Mouse (Mus musculus) naive thymus-derived CD4-positive, alpha-beta T cell, adult 2 months (primary cell): ENCODE results near the gene Pgbd5.
"Not testable (repeated sequence)": the region's sequence is repeated elsewhere in the genome, so short reads cannot be mapped to it uniquely, and the experiment has no call there.

Experiments used
- DNase-seq: peaks from one replicate; pipeline ENCODE4 v3.0.0-alpha.2; 2011; ENCODE audit warnings: low read depth

The Pgbd5 gene

DNA sequence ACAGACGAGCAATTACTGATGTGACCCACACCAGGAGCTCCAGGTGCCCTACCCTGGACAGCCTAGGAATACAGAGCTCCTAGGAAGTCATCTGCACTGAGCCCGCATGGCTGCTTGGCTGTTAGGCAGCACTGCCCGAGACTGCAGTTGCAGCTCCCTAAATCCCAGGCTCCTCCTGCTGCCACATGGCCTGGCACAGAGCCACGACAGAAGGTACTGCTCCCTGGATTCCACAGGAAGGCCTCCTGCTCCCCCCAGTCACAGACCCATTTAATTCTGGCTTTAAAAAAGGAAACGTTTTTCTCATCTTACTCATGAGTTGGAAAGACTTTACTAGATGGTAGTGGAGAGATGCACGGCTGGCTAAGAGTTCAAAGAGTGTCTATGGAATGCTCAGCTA lies 10.0 kb downstream of the Pgbd5 start:
- no peak for DNase-seq

DNA sequence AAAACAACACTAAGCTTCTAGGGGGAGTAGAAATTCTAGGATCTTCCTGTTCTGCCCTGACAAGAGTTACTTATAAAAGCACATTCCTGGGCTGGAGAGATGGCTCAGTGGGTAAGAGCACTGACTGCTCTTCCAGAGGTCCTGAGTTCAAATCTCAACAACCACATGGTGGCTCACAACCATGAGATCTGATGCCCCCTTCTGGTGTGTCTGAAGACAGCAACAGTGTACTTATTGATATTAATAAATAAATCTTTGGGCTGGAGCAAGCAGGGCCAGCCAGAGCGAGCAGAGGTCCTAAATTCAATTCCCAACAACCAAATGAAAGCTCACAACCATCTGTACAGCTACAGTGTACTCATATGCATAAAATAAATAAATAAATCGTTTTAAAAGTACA lies 10.7 kb downstream of the Pgbd5 start:
- not testable (repeated sequence) for DNase-seq

DNA sequence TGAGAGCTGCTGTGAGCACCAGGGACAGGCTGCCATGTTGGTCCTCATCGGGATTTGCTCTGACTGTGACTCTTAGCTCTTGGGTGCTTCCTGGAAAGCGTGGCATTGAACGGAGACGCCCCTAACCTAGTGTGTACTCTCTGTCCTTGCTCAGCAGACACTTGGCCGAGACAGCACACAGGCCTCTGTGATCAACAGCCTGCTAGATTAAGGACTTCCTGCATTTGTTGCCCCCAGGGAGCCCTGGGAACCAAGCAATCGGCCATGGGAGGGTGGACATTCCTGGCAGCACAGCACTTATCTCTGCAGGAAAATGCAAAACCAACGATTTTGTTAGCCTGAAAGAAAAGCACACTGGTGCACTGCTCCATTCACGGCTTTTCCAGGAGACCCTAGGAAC lies 18.0 kb downstream of the Pgbd5 start:
- DNase-seq: no peak

DNA sequence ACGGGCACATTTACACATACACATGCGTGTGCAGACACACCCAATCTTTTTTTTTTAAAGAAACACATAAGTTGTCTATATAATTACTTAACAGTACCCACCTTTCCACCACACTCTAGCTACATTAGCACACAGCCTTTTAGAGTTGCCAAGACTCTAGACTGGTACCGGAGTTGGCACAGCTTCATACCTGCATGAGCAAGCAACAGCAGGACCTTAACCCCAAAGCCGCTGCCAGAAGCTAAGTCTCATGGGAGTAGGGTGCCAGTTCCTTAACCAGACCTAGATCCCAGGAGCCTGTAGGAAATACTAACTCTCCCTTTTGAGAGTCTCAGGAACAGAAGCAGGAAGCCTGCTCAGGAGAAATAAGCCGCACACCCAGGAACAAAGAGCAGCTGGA lies 20.5 kb downstream of the Pgbd5 start:
- no peak for DNase-seq

DNA sequence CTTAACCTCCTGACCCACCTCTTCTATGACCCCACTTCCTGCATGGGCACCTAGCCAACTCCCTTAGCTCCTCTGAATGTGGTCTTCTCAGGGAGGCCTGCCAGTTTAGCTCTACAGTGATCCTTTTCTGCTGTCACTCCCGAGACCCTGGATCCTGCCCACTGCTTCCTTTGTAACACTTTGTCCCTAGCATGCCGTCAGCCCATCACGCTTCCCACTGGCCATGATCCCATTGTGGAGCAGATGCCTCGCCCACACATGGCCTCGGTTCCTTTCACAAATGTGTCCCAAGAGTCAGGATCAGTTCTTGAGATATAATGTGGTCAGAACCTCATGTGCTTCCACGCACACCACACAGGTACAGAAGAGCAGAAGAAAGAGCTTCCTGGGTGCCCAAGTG lies 21.3 kb downstream of the Pgbd5 start:
- DNase-seq: no peak

DNA sequence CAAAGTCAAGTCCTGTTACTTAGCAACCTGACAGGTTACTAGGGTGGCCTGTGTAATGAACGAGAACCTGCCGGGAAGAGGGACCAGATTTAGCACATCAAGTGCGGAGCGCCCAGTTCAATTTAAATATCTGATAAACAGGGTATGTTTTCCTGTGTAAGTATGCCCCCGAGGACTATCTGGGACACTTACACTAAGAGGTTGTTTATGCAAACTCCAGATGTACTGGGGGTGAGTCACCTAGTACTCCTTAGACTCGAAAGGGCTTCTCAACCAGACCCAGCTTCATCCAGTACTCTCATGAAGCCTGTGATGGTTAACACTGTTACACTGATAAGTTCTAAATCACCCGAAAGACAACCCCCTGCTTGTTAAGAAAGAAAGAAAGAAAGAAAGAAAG lies 22.8 kb downstream of the Pgbd5 start:
- no peak for DNase-seq

DNA sequence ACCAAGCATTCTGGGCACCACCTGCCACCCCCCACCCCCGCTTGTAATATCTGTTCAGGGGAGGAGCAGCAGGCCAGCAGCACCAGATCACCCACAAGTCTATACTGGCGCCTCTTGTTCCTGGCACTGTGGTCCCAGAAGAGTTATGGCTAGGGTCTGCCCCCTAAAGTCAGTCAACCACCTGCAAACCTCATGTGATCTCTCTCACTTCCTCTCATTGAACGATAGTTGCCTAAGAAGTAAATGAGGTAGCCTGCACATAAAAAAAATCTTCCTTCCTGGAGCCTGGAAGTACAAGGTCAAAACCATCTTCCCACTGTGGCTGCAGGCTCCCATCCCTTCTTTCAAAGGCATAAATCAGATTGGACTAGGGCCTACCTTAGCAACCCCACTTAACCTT lies 23.7 kb downstream of the Pgbd5 start:
- no peak for DNase-seq

DNA sequence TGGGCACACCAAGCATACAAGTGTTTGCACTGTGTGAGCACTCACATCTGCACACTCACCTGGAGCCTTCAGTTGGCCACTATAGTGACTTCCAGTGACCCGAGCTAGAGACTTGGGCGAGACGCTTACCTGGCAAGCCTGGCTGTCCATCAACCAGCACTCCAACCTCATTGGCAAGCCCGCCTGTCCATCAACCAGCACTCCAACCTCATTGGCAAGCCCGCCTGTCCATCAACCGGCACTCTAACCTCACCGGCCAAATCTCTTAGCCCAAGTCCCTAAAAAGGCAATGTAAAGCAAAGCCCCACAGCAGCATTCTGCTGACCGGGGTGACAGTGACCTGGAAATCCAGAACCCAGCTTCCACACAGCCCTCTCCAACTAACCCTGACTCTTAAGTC lies 24.5 kb downstream of the Pgbd5 start:
- no peak for DNase-seq

DNA sequence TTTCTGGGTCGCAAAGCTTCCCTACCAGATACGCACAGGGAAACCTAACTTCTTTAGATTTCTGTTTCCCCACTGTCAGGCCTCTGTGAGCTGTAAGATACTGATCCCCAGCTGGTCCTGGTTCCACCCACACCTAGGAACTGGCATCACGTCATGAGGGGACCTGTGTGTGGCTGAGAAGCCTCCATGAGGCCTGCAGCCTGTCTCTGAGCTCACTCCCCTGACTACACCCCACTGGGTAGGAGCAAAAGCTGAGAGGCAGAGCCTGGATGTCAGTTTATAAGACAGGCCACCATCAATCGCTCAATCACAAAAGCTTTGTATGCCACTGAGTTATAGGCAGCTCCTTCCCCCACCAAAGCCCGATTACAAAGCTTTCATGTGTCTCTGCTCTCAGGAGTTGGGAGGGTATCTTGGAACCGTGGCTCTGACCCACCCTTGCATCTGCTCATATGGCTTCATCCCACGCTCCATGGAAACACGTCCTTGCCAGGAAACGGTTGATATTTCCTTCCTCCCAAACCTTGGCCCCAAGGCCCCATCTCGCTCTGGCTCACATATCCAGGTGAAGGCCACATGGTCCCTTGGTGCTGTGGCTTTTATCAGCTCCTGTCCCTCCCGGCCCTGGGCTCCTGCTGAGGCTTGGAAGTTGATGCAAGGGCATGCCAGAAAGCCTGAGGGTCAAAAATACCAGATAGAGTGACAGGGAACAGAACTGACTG lies 26.1 kb downstream of the Pgbd5 start:
- no peak for DNase-seq

DNA sequence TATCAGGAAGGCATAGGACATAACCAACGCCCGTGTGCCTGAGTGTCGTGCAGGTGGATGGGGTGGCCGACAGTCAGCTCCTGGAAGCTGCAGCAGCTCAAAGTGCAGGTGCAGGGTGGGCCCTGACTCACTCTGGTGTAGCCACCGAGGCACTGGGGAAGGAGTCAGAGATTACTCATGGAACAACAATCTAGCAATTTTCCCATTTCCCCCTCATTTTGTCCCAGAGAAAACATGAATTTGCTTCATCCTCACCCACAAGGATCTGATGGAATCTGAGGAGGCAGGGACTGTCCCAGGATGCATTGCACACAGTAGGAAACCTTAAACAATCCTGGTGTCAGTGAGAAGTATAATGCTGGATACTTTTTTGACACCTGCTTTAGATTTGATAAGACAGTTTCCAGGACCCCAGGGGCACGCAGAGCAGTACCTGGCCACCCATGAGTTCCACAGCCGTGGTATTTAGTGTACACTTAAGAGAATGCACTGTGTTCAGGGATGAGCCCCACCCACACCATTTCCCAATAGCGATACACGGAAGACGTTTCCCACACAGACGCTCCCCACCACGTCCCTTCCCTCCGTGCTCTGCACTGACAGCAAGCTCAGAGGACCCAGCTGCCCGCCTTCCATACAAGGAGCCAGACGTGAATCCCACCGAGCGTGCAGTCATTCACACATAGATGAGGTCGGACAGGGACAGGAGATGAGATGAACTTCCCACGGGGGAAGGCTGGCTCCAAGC lies 26.8 kb downstream of the Pgbd5 start:
- no peak for DNase-seq

DNA sequence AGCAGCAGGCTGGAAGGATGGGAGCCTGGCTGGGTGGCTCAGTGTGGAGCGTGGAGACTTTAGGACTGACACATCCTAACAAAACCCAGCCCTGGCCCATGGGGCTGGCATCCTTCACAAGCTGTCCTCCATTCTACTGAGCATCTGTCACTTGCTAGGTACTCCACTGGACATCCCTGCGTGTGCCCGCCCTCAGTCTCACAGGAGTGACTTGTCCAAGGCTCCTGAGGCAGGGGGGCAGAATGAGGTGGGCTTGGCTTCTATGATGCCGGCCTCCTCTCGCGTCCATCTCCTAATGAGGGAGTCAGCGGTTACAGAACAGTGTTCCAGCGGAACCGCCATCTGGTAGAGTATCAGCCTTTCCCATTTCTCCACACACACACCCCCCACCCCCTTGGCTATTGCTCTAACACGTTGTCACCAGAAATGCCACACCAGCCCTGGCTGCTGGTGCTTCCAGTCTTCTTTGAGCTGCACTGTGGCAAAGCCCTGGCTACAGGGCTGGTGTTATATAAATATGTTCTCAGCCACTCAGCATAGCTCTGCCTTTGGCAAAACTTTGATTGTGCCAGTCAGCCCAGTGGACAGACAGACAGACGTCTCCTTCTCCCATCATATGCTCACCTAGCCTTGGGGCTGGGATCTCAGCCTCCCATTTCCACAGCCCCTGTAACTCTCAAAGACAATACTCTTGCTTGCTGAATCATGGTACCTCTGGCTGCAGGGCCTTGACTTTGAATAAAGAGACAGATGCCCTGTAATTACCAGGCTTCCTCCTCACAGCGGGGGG lies 34.8 kb downstream of the Pgbd5 start:
- no peak for DNase-seq

DNA sequence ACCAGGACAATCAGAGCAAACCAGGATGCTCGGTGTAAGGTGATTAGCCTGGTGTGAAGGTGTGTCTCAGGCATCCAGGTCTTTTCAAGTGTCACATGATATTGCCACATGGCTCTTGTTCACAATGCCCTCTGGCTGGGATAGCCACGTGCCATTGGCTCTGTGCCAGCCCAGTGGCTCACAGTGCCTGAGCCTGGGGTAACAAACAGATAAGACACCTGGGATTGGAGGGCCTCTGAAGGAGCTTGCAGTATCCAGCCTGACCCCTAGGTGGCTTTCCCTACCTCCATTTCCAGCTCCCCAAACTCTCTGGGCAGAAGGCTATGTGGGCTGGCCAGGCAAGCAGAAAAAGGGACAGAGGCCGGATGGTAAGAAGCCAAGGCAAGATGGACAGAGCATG lies 35.6 kb downstream of the Pgbd5 start:
- DNase-seq: peak; percentile 37

DNA sequence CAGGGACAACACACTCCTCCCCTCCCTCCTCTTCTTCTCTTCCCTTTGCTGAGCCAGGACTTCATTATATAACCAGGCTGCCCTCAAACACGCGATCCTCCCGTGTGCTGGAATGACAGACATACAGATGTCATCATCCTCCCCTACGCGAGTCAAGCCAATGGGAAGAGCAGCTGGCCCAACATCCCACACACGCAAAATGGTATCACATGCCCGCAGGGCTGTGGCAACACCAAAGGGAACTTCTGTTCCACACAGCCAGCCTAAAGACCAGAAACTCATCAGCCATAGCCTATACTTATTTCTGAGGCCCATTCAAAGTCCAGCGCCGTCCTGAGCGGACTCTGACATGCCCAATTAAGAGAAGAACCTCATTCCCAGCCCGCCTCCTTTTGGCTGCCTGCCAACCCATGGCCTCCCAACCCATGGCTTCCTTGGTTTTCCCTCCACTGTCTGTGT lies 40.0 kb downstream of the Pgbd5 start:
- no peak for DNase-seq

DNA sequence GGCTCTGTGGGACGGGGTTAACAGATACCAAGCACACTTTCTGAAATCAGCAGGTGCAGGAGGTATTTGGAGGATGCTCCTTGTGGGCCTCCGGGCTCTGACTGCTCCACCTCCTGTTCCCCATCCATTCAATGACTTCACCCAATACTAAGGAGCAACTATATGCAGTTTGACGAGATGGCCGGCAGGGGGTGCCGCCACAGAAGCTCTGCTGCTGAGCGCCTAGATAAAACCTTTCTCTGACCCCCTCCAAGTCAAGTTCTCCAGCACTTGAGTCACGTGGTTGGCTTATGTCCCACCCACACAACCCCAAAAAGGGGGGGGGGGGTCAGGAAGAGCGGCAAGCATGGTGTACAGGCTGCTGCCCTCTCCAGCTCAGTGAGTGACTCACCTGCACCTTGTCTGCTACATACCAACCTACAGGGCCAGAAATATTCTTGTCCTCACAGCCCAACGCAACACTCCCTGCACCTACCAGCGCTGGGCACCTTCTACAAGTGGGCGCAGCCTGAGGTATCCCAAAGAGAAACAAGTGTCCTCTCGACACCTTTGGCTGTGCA lies 40.5 kb downstream of the Pgbd5 start:
- peak; percentile 52 for DNase-seq

DNA sequence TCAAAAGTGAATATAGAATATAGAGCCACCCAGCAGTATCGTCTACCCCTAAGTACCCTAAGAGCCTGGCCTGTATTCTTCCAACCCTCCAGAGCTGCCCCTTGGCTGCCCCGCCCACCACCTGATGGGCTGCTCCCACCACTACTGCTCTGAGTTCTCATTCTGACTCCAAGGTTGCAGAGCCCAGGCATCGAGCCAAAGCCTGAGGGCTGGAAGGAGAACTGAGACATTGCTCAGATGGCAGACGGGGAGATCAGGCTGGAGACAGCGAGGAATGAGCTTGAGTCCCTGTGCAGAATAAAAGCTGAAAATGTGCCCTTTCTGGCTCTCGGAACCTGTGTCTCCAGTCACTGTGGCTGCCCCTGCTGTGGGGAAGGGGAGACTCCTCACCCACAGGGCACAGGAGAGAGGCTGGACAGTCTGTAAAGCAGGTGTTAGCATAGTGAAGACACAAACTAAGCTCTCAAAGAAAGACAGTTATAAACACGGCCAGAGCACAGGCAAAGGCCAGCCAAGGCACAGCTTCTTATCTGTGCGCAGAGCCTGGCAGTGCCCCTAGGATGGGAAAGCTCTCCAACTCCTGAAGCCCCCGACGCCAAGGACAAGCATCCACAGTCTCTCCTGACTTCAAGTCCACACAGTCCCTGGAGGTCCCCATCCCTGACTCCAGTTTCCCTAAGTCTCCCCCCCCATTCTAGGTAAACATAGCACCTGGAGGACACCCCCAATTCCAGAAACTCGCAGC lies 42.0 kb downstream of the Pgbd5 start:
- no peak for DNase-seq

DNA sequence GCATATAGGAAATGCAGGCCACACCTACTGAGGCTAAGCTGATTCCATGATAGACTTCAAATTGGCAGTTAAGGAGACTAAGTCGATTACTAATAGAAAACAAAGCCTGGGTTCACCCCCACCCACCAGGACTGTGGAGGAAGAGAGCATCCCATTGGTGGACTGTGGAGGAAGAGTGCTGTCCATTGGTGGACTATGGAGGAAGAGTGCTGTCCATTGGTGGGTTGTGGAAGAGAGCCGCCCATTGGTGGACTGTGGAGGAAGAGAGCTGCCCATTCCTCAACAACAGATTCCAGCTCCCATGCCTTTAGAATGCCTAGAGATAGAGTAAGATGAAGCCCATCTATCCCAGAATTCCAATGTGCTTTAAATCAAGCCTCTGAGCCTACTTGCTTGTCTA lies 42.9 kb downstream of the Pgbd5 start:
- no peak for DNase-seq

DNA sequence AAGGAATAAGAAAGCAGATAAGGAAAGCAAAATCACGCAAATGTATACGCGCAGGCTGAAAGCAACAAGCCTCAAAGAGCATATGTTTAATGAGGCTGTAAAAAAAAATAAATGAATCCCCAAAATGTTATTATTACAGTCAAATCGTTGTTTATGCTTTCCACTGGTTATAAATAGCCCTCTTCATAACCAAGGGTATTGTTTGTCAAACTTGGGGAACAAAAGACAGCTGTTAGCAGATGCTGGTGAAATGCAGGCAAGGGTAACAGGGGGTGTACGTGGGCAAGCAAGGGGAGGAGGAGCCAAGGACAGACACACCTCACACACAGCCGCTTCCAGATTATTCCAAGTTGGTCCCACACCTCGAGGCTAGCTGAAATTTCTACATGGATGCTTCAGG lies 44.1 kb downstream of the Pgbd5 start:
- no peak for DNase-seq

DNA sequence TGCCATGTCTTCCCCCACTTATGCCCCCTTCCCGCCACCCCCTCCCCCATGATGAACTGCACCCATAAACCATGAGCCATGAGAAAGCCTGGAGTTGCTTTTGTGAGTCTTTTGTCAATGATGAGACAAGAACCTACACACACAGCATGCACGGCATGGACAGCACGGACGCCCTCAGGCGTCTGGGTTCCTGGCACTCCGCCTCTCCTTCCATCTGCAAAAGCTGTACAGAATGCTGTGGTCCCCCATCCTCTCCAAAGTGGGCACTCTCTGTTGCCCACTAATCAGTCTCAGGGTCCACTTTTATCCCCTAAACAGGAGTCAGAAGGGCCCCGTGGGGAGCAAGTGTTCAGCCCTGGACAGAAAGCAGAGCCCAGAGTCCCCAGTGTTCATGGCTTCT lies 44.5 kb downstream of the Pgbd5 start:
- DNase-seq: no peak

DNA sequence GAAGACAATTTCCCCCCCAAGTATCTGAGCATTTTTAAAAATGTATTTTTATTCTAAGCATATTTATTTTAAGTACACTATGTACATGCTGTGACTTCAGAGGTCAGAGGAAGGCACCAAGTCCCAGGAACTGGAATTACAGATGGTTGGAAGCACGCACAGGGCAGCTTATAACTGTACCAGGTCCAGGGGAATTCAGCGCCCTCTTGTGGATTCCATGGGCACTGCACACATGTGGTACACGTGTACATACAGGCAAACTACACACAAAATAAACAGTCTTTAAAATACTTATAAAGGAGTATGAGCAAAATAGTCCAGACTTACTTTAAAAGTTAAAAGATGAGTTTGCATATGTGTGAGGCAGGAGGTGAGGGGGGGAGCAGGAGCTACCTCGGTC lies 45.5 kb downstream of the Pgbd5 start:
- no peak for DNase-seq

DNA sequence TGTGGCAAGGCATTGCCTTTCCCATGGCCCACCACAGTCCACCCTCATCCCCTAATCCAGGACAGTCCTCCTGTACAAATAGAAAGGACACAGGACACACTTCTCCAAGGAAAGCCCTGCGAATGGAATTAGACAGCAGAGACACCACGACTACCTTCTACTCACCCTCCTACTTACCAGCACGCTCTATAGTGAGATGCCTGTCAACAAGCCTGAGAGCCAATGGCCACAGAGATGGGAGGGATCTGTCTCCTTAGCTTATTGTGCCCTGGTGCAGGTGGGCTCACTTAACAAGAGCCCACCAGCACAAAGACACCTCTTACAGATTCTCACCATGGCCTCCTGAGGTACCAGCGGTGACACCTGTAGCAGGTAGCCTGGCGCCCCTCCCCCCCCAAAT lies 46.4 kb downstream of the Pgbd5 start:
- DNase-seq: no peak

DNA sequence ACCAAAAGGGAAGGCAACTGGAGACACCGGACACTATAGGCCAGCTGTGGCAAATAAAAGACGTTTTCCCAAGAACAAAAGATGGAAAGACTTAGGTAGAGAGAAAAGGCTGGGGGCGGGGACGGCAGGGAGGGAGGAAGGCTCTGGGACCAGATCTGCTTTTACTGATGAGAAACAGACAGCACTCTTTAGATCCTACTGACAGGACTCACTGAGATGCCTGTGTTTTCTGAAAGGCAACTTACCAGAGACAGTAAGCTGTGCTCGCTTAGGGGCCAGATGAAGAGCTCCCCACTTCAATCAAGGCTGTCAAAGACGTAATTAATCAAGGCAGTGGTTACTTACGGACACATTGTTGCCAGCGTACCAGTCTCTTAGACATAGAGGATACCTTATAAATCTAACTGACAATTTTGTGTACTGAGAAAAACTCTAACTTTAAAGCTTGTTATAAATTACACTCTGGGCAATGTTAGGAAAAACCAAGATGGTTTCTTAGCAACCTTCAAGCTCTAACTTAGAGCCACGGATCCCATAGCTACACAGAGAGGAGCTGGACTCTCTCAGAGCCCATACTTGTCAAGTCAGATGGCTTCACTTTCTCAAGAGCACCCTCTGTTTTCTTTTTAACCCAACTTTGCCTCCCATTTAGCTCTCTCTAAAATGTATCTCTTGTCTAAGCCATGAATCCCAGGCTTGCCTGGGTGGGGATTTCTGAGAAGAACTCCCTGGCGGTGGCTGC lies 47.0 kb downstream of the Pgbd5 start:
- DNase-seq: no peak
